8 mouse cellular contexts compared by ENCODE assay signal in genomic region chr8:71487691-71488445, GRCm38 (mm10). TPM values are rescaled to one million over a fixed set of nuclear protein-coding genes. Genes with fewer than 3 reads are reported as not detected.
DNase-seq lines count a peak whose midpoint lies in the region; ATAC-seq and TF ChIP-seq lines count a peak whose summit lies in the region.

Gtpbp3 (plus strand) TSS chr8:71488103.

- H3K27ac ChIP-seq in hindbrain, postnatal 0 days: peak within 1 kb of the TSS; percentile 69; the same call in 1 of the 2 replicates

- peak within 1 kb of the TSS; percentile 67 for H3K4me3 ChIP-seq in hindbrain, postnatal 0 days (ENCODE audit: low read length)

- peaks cover 12% of the 10 kb centered on the region for H3K4me1 ChIP-seq in hindbrain, postnatal 0 days (ENCODE audit: insufficient read depth, low read length)

- no peak for TF ChIP-seq CTCF in hindbrain, postnatal 0 days (IDR thresholded peaks at IDR 0.05; ENCODE audit: low read depth)

- peaks cover 11% of the 10 kb centered on the region; the same call in 1 of the 2 replicates for H3K36me3 ChIP-seq in hindbrain, postnatal 0 days (ENCODE audit: insufficient read depth, low read length)

- peak within 1 kb of the TSS; percentile 92 for H3K4me2 ChIP-seq in hindbrain, postnatal 0 days (ENCODE audit: low read depth, low read length)

- H3K27me3 ChIP-seq in hindbrain, postnatal 0 days (ENCODE audit: insufficient read depth, low read length): no peaks in the 10 kb centered on the region

- peak; percentile 27 for ATAC-seq in hindbrain, postnatal 0 days
- ATAC-seq in megakaryocyte, adult 5-6 weeks (ENCODE audit: poor library complexity, severe bottlenecking): peak; percentile 55

- H3K9me3 ChIP-seq in hindbrain, postnatal 0 days (ENCODE audit: low read length): no peaks in the 10 kb centered on the region

- H3K9ac ChIP-seq in hindbrain, postnatal 0 days (replicated peaks; ENCODE audit: low read length): peak within 1 kb of the TSS; percentile 69

- WGBS in hindbrain, postnatal 0 days: under 1% methylated on average over 33 of the region's 33 CpGs

- peak; percentile 77 for DNase-seq in R1 (ENCODE audit: low read depth, low spot score)
- peak; percentile 78 to 80 for DNase-seq in cerebellum, postnatal 36 days
- peak; percentile 76 to 81 for DNase-seq in gastrocnemius, adult 8-10 months (ENCODE audit: low spot score in 2 of 2)
- peak; percentile 85 for DNase-seq in hindbrain, postnatal 0 days (ENCODE audit: low spot score)
- DNase-seq in left cerebral cortex, adult 8-10 months (ENCODE audit: low spot score in 2 of 2): no peak
- peak; percentile 87 for DNase-seq in right cerebral cortex, adult 18-20 months
- peak; percentile 73 for DNase-seq in urinary bladder, adult 2 months (ENCODE audit: low spot score)

RNA-seq across cellular contexts. Expression of gene Gtpbp3, which starts in this region (rescaled TPM):
- 10 to 100 TPM in 3 of 4 experiments, 1 to 10 TPM in 1; 9.5 to 11.2 (median 10.5) TPM for total RNA-seq in gastrocnemius, adult 8-10 months (2022)
- total RNA-seq in hindbrain, postnatal 0 days (2014; rRNA removed): 36.1 and 58.5 TPM in 2 replicates
- polyA plus RNA-seq in hindbrain, postnatal 0 days (2015; fragmentation: Nextera tagmentation; extraction: Ambion mirVana): 12.1 and 15.5 TPM in 2 replicates
- total RNA-seq in left cerebral cortex, adult 8-10 months (2022): 10 to 100 TPM; 28.0 to 37.8 (median 31.0) TPM
- total RNA-seq in megakaryocyte, adult 5-6 weeks (2015): 3.4 and 3.7 TPM in 2 replicates
- 12.1 and 14.2 TPM in 2 replicates for total RNA-seq in megakaryocyte, adult 5-6 weeks (2017)
- polyA plus RNA-seq in urinary bladder, adult 2 months (2012; rRNA removed): 21.9 and 25.5 TPM in 2 replicates

Comparison
In these comparisons a context has a peak if more than half of its experiments do, and no peak if none do; other contexts are left out.
1. DNase-seq: peak in R1 (single experiment), cerebellum, postnatal 36 days (2 of 2), gastrocnemius, adult 8-10 months (2 of 2), hindbrain, postnatal 0 days (single experiment), right cerebral cortex, adult 18-20 months (single experiment) and urinary bladder, adult 2 months (single experiment); none in left cerebral cortex, adult 8-10 months (0 of 2).